Mouse (Mus musculus) bone marrow macrophage, adult 2 months (primary cell): ENCODE data around the gene Hsd3b4. TPM values are rescaled to one million over a fixed set of nuclear protein-coding genes. Genes with fewer than 3 reads are reported as not detected.
"Not testable (repeated sequence)": the region's sequence is repeated elsewhere in the genome, so short reads cannot be mapped to it uniquely, and the experiment has no call there.

Source experiments
- H3K27ac ChIP-seq: 2 replicates; pipeline ENCODE4 v1.5.1; 2012; ENCODE audit warnings: low read depth, low read length; ENCODE audit not compliant: insufficient read depth
- H3K4me1 ChIP-seq: 2 replicates; pipeline ENCODE4 v1.6.1; 2012; ENCODE audit warnings: low read length; ENCODE audit not compliant: control insufficient read depth, insufficient read depth
- H3K4me3 ChIP-seq: 2 replicates; pipeline ENCODE4 v1.5.1; 2012; ENCODE audit warnings: mild to moderate bottlenecking, low read length, moderate library complexity; ENCODE audit not compliant: insufficient read depth
- polyA plus RNA-seq: library from polyadenylated mRNA; stranded (reverse); fragments of >200 nt; gene quantifications from 2 replicates; pipeline ENCODE4 v1.2.4, GENCODE M21; 2012; ENCODE audit not compliant: missing spikeins, insufficient read depth, insufficient read length

Gene Hsd3b4
- polyA plus RNA-seq: not detected in 2 replicates

GRCm38 (mm10) chr3:98510414-98510813, at the start of gene Hsd3b4:
Gene Hsd3b4, minus strand, starts transcription at chr3:98510514.
- H3K4me1 ChIP-seq, H3K4me3 ChIP-seq, H3K27ac ChIP-seq: not testable (repeated sequence)

DNA sequence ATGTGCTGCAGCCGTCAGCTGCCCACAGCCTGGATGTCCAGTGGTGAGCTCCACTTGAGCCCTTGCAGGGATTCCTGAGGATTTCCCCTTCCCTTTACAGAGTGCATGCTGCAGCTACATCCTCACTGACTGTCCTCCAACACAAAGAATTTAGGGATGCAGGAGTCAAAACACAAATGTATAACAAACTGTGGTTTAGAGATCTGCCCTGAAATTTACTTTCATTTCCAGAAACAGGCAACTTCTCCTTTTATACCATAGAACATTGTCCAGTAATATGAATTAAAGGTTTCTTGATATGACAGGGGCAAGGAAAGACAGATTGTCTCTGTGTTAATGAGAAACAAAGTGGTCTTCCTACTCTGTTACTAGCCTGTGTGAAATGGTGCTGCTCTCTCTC, 40.5 kb upstream of the Hsd3b4 start:
- H3K4me3 ChIP-seq, H3K4me1 ChIP-seq, H3K27ac ChIP-seq: not testable (repeated sequence)

GRCm38 (mm10) chr3:98550215-98550614, 39.9 kb upstream of the Hsd3b4 start:
- H3K4me3 ChIP-seq, H3K27ac ChIP-seq, H3K4me1 ChIP-seq: not testable (repeated sequence)

- H3K4me3 ChIP-seq, H3K27ac ChIP-seq, H3K4me1 ChIP-seq: not testable (repeated sequence)
Observed at GRCm38 (mm10) chr3:98548495-98548894, 38.2 kb upstream of the Hsd3b4 start.

GRCm38 (mm10) chr3:98547641-98548040, 37.3 kb upstream of the Hsd3b4 start:
- H3K27ac ChIP-seq: not testable (repeated sequence)

GRCm38 (mm10) chr3:98524978-98525377, 14.7 kb upstream of the Hsd3b4 start:
- not testable (repeated sequence) for H3K27ac ChIP-seq, H3K4me1 ChIP-seq, H3K4me3 ChIP-seq

More at GRCm38 (mm10) chr3:98547641-98548040, 37.3 kb upstream of the Hsd3b4 start:
- not testable (repeated sequence) for H3K4me1 ChIP-seq, H3K4me3 ChIP-seq

GRCm38 (mm10) chr3:98524552-98524951, 14.2 kb upstream of the Hsd3b4 start:
- H3K27ac ChIP-seq, H3K4me1 ChIP-seq, H3K4me3 ChIP-seq: not testable (repeated sequence)

GRCm38 (mm10) chr3:98522779-98523178, 12.5 kb upstream of the Hsd3b4 start:
- not testable (repeated sequence) for H3K4me3 ChIP-seq, H3K4me1 ChIP-seq

GRCm38 (mm10) chr3:98507229-98507628, 3.1 kb downstream of the Hsd3b4 start:
- H3K4me1 ChIP-seq, H3K4me3 ChIP-seq, H3K27ac ChIP-seq: not testable (repeated sequence)

More at GRCm38 (mm10) chr3:98522779-98523178, 12.5 kb upstream of the Hsd3b4 start:
- H3K27ac ChIP-seq: not testable (repeated sequence)

GRCm38 (mm10) chr3:98497401-98497800, 12.9 kb downstream of the Hsd3b4 start:
- not testable (repeated sequence) for H3K4me1 ChIP-seq, H3K4me3 ChIP-seq, H3K27ac ChIP-seq

DNA sequence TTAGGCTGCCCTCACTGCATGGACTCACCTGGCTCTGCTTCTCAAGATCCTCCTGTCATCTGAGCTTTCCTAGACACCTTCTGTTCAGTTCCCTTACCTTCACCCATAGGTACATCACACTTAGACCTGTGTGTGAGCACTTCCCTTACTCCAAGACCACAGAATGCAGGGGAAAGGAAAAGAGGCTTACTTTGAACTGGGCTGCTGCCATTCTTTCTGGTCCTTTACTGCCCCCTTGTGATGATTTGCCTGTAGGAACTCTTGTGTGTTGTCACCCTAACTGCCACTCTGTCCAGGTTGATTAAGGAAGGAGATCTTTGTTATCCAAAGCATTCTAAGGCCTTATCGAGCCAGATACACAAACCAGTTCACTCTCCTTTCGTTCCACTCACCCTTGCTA, 13.6 kb downstream of the Hsd3b4 start:
- H3K4me3 ChIP-seq, H3K27ac ChIP-seq, H3K4me1 ChIP-seq: not testable (repeated sequence)

DNA sequence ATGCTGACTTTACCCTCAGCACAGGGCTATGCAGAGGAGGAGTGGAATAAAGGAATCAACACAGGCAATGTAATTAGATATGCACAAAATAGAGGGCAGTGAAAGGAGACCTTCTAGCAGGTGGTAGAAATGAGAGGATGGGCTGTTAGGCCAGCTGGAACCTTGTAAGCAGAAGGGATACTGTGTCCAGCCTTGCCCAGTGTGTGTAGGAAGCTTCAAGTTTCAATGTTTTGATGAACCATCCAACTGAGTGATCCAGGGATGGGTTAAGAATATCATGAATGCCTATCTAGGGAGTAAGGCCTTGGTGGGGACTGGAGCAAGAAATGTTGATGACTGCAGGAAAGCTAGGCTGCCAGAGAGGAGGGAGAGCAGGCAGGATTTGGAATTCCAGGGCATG, 15.3 kb downstream of the Hsd3b4 start:
- H3K27ac ChIP-seq, H3K4me3 ChIP-seq, H3K4me1 ChIP-seq: not testable (repeated sequence)

- not testable (repeated sequence) for H3K4me3 ChIP-seq, H3K4me1 ChIP-seq, H3K27ac ChIP-seq
Observed at GRCm38 (mm10) chr3:98494184-98494583, 16.1 kb downstream of the Hsd3b4 start.

- H3K4me1 ChIP-seq, H3K4me3 ChIP-seq, H3K27ac ChIP-seq: not testable (repeated sequence)
Observed at GRCm38 (mm10) chr3:98471499-98471898, 38.8 kb downstream of the Hsd3b4 start.

DNA sequence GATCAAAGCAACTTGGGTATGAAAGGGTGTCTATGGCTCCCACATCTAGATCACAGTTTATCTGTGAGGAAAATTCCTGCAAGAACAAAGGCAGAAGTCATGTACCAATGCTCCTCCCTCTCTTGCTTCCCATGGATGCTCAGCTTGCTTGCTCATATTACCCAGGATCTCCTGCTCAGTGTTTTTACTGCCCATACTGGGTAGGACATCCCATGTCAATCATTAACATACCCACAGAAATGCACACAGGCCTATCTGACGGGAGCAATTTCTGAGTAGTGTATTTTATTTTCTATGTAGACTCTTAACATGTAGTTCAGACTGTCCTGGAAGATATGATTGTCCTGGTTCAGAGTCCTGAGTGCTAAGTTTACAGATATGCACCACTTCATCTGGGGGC, 39.3 kb downstream of the Hsd3b4 start:
- not testable (repeated sequence) for H3K4me3 ChIP-seq, H3K27ac ChIP-seq, H3K4me1 ChIP-seq

DNA sequence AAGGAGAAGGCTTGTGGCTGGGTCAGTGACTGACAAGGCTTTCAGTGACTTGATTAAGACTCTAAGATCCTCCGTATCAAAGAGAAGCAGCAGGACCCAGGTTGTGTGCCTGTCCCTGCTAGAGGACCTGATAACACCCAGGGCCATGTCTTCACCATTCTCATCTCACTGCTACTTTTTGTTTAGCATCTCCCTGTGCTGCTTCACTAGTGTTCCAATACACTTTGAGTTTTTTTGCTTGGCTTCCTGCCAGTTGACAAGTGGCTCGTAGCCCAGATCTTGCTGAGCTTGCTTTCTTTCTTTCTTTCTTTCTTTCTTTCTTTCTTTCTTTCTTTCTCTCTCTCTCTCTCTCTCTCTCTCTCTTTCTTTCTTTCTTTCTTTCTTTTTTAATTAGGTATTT, 41.0 kb downstream of the Hsd3b4 start:
- H3K4me1 ChIP-seq, H3K27ac ChIP-seq, H3K4me3 ChIP-seq: not testable (repeated sequence)

DNA sequence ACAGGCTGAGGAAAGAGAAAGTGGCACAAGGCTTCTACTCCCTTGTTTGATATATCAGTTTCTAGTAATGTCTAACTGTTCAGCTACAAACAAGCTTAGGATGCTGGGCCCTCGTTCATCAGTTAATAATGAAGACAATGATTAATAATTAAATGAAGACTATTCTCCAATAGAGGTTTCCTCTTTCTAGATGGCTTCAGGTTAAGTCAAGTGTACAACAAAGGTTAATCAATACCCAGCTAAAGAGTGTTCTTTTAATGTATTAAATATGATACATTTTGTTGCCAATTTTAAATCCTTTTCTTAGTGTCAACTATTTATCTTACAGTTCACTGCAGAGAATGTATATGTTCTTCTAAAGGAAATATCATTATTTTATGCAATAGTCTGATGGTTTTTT, 53.3 kb downstream of the Hsd3b4 start, which contains the start of gene Gm4450:
Gene Gm4450 (minus strand): TSS at position 101 of the 400 bp plus-strand sequence.
- not testable (repeated sequence) for H3K27ac ChIP-seq, H3K4me1 ChIP-seq, H3K4me3 ChIP-seq
